Mouse (Mus musculus): ENCODE measurements around the gene Atp1a4. TPM values are rescaled to one million over a fixed set of nuclear protein-coding genes. Genes with fewer than 3 reads are reported as not detected.

The Atp1a4 gene
- polyA plus RNA-seq, 1 experiment from 2014 or later, result not detected

GRCm38 (mm10) chr1:172197146-172197545 is 61.1 kb downstream of the Atp1a4 start:
- Histone ChIP-seq H3K27me3 (ENCODE audit: control insufficient read depth, insufficient read depth, low read length) (no peaks in the 10 kb centered on the region), H3K4me1 (replicated peaks; ENCODE audit: control insufficient read depth, insufficient read depth) (peaks cover 9% of the 10 kb centered on the region), H3K4me2 (replicated peaks; ENCODE audit: low read depth) (no peak overlapping the region), H3K4me3 (ENCODE audit: low read depth, low read length) (no peak overlapping the region), H3K27ac (replicated peaks) (no peak overlapping the region), H3K9me3 (ENCODE audit: control insufficient read depth, low read length) (no peaks in the 10 kb centered on the region), H3K36me3 (ENCODE audit: control insufficient read depth, insufficient read depth, low read length) (peaks cover 22% of the 10 kb centered on the region), H3K9ac (ENCODE audit: low read length) (no peak overlapping the region)
- no peak for DNase-seq (ENCODE audit: low spot score)
- WGBS, result 82% methylated on average over 3 of the region's 3 CpGs
- ATAC-seq (ENCODE audit: low FRiP score, low TSS enrichment), result no peak
- TF ChIP-seq EP300 (optimal IDR thresholded peaks at IDR 0.05), result no peak

- 66% methylated on average over 8 of the region's 8 CpGs for WGBS
- Histone ChIP-seq H3K27me3 (ENCODE audit: control insufficient read depth, insufficient read depth, low read length) (no peaks in the 10 kb centered on the region), H3K4me2 (replicated peaks; ENCODE audit: low read depth) (no peak overlapping the region), H3K27ac (replicated peaks) (no peak overlapping the region), H3K9me3 (ENCODE audit: control insufficient read depth, low read length) (no peaks in the 10 kb centered on the region), H3K36me3 (ENCODE audit: control insufficient read depth, insufficient read depth, low read length) (peaks cover 21% of the 10 kb centered on the region), H3K4me1 (replicated peaks; ENCODE audit: control insufficient read depth, insufficient read depth) (no peaks in the 10 kb centered on the region), H3K9ac (ENCODE audit: low read length) (no peak overlapping the region), H3K4me3 (ENCODE audit: low read depth, low read length) (no peak overlapping the region)
- TF ChIP-seq CTCF (IDR thresholded peaks at IDR 0.05; ENCODE audit: low read depth) (no peak), EP300 (optimal IDR thresholded peaks at IDR 0.05) (no peak)
- ATAC-seq (ENCODE audit: low FRiP score, low TSS enrichment) (no peak), DNase-seq (ENCODE audit: low spot score) (no peak)
These were observed 63.8 kb downstream of the Atp1a4 start for GRCm38 (mm10) chr1:172194435-172194834.

DNA sequence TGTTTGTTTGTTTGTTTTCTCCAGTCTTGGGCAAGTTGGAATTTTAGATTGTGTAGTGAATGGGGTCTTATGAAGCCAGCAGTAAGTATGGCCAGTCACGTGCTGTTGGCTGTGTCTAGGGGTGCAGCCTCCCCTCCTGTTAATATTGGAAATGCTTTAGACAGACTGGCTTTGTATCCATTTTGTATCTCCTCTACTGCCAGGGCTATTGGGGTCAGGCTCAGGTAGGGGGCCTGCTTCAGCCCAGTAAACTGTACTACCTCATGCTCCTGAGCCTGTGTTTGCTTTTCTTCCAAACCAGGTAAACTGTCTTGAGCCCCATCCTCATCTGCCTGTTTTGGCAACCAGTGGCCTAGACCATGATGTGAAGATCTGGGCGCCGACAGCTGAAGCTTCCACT is 66.0 kb downstream of the Atp1a4 start:
- Histone ChIP-seq H3K36me3 (ENCODE audit: control insufficient read depth, insufficient read depth, low read length) (peaks cover 32% of the 10 kb centered on the region), H3K27me3 (ENCODE audit: control insufficient read depth, insufficient read depth, low read length) (no peaks in the 10 kb centered on the region), H3K27ac (replicated peaks) (no peak overlapping the region), H3K4me2 (replicated peaks; ENCODE audit: low read depth) (no peak overlapping the region), H3K9me3 (ENCODE audit: control insufficient read depth, low read length) (no peaks in the 10 kb centered on the region), H3K4me1 (replicated peaks; ENCODE audit: control insufficient read depth, insufficient read depth) (no peaks in the 10 kb centered on the region), H3K4me3 (ENCODE audit: low read depth, low read length) (no peak overlapping the region), H3K9ac (ENCODE audit: low read length) (no peak overlapping the region)
- no peak for DNase-seq (ENCODE audit: low spot score)
- 94% methylated on average over 3 of the region's 3 CpGs for WGBS
- ATAC-seq (ENCODE audit: low FRiP score, low TSS enrichment), result no peak
- TF ChIP-seq EP300 (optimal IDR thresholded peaks at IDR 0.05), result no peak
- no peak for TF ChIP-seq CTCF (IDR thresholded peaks at IDR 0.05; ENCODE audit: low read depth)

DNA sequence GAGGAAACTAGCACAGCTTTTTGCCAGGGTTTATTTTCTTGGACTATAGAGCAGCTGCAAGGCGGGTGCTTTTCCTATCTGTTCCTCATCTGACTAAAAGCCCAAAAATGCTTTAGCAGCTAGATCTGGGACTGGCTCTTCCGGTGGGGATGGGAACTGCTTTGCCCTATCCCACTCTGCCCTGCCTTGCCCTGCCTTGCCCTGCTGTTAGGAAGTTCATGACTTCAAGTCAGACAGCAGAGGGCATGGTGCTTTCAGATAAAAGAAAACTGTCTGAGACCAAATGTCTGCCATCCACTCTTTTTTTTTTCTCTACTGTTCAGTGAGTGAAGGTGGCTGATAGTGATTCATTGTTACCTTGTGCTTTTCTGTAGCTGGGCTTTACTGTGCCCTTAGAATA is 66.6 kb downstream of the Atp1a4 start:
- no peaks in the 10 kb centered on the region for H3K9me3 ChIP-seq (ENCODE audit: control insufficient read depth, low read length)
- no peak overlapping the region for H3K4me3 ChIP-seq (ENCODE audit: low read depth, low read length)
- no peak overlapping the region for H3K9ac ChIP-seq (ENCODE audit: low read length)
- no peaks in the 10 kb centered on the region for H3K4me1 ChIP-seq (replicated peaks; ENCODE audit: control insufficient read depth, insufficient read depth)
- no peak for DNase-seq (ENCODE audit: low spot score)
- H3K27me3 ChIP-seq (ENCODE audit: control insufficient read depth, insufficient read depth, low read length), result no peaks in the 10 kb centered on the region
- H3K4me2 ChIP-seq (replicated peaks; ENCODE audit: low read depth), result no peak overlapping the region
- TF ChIP-seq CTCF (IDR thresholded peaks at IDR 0.05; ENCODE audit: low read depth) (peak; percentile 38), EP300 (optimal IDR thresholded peaks at IDR 0.05) (no peak)
- no peak for ATAC-seq (ENCODE audit: low FRiP score, low TSS enrichment)
- no peak overlapping the region for H3K27ac ChIP-seq (replicated peaks)
- 68% methylated on average over 2 of the region's 2 CpGs for WGBS
- H3K36me3 ChIP-seq (ENCODE audit: control insufficient read depth, insufficient read depth, low read length), result peaks cover 36% of the 10 kb centered on the region

GRCm38 (mm10) chr1:172188891-172189290 is 69.3 kb downstream of the Atp1a4 start:
- H3K36me3 ChIP-seq (ENCODE audit: control insufficient read depth, insufficient read depth, low read length), result peaks cover 34% of the 10 kb centered on the region
- peak; percentile 70 for TF ChIP-seq CTCF (IDR thresholded peaks at IDR 0.05; ENCODE audit: low read depth)
- TF ChIP-seq EP300 (optimal IDR thresholded peaks at IDR 0.05), result no peak
- no peaks in the 10 kb centered on the region for H3K27me3 ChIP-seq (ENCODE audit: control insufficient read depth, insufficient read depth, low read length)
- H3K4me3 ChIP-seq (ENCODE audit: low read depth, low read length), result no peak overlapping the region
- ATAC-seq (ENCODE audit: low FRiP score, low TSS enrichment) (0 out of 2 replicates have a peak, but pooled peaks have one; percentile 56), DNase-seq (ENCODE audit: low spot score) (peak; percentile 45)
- no peaks in the 10 kb centered on the region for H3K4me1 ChIP-seq (replicated peaks; ENCODE audit: control insufficient read depth, insufficient read depth)
- 47% methylated on average over 4 of the region's 4 CpGs for WGBS
- no peak overlapping the region for H3K27ac ChIP-seq (replicated peaks)
- H3K4me2 ChIP-seq (replicated peaks; ENCODE audit: low read depth), result no peak overlapping the region
- H3K9me3 ChIP-seq (ENCODE audit: control insufficient read depth, low read length), result no peaks in the 10 kb centered on the region
- H3K9ac ChIP-seq (ENCODE audit: low read length), result no peak overlapping the region

DNA sequence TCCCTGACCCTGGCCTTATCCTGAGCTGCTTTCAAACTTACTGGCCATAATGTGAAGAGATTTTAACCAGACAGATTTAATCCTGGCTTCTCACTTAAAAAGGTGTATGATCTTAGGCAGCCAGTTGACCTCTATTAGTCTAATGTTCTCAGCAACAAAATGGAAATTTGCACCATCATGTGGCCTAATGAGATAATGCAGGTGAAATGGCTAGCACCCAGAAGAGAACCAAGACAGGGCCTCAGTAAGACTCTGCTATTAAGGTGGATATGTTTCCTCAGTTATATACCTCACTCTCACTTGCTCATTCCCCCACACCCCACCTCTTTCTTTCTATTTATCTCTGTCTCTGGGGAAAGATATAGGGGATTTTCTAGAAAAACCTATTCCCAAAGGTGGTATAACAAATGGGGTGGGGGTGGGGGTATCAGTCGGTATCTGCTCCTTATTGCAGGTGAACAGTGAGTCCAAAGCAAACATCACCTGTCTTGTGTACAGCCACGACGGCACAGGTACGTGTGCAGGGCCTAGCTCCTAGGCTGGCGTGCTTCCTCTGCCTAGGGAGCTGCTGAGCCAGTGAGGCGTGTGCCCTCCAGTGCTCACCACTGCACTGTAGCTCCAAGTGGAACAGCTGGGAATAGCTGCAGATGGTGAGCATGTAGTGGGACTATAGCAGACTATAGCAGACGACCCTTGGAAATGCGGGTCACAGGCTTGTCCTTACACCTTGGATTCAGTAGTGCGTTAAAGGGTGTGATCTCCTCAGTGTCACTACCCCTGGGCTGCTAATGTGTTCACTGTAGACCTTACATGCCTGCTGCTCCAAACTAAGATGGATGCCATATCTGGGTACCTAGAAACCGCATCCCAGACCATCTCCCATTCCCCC is 71.6 kb downstream of the Atp1a4 start:
- WGBS, result 84% methylated on average over 10 of the region's 10 CpGs
- ATAC-seq (ENCODE audit: low FRiP score, low TSS enrichment), result no peak

More for the DNA sequence above, 71.6 kb downstream of the Atp1a4 start:
- no peak overlapping the region for H3K4me2 ChIP-seq (replicated peaks; ENCODE audit: low read depth)
- H3K27me3 ChIP-seq (ENCODE audit: control insufficient read depth, insufficient read depth, low read length), result no peaks in the 10 kb centered on the region
- no peaks in the 10 kb centered on the region for H3K4me1 ChIP-seq (replicated peaks; ENCODE audit: control insufficient read depth, insufficient read depth)
- no peaks in the 10 kb centered on the region for H3K9me3 ChIP-seq (ENCODE audit: control insufficient read depth, low read length)
- TF ChIP-seq CTCF (IDR thresholded peaks at IDR 0.05; ENCODE audit: low read depth), result peak; percentile 62
- no peak for TF ChIP-seq EP300 (optimal IDR thresholded peaks at IDR 0.05)
- no peak for DNase-seq (ENCODE audit: low spot score)
- no peak overlapping the region for H3K27ac ChIP-seq (replicated peaks)
- no peak overlapping the region for H3K4me3 ChIP-seq (ENCODE audit: low read depth, low read length)
- peaks cover 28% of the 10 kb centered on the region for H3K36me3 ChIP-seq (ENCODE audit: control insufficient read depth, insufficient read depth, low read length)
- no peak overlapping the region for H3K9ac ChIP-seq (ENCODE audit: low read length)
